In the genomic region with DNA sequence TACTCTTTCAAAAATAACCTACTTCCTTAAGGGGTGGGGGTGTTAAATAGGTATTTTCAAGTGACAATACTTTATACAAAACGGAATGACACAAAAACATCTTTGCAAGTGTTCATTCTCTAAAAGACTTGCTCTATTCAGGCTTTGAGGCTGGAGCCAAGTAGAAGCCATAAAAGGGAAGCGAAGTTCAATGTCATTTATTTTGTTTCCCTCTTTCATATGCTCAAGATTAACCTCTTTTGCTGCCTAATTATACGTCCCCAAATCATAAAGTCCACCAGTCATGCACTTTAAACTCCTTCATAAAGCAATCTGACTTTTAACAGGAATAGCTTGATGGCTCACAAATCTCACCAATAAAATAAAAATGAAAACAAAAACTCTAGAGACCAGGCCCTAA, we compare ENCODE assay signal across 9 mouse cellular contexts. TPM values are rescaled to one million over a fixed set of nuclear protein-coding genes. Genes with fewer than 3 reads are reported as not detected.
DNase-seq lines count a peak whose midpoint lies in the region; ATAC-seq and TF ChIP-seq lines count a peak whose summit lies in the region.
"Had no signal": no experiment of that assay in that cellular context is flagged by ENCODE, and none has a peak within 500 bp of the region (broad histone marks: within the 10 kb centered on the region; RNA-seq: fewer than 3 reads in every experiment).

No protein-coding gene starts in this region.

- no peak for TF ChIP-seq CTCF in heart, adult 2 months (IDR thresholded peaks at IDR 0.05)
- TF ChIP-seq CTCF in cerebellum, adult 2 months (IDR thresholded peaks at IDR 0.05; ENCODE audit: borderline replicate concordance, insufficient read depth, low read depth, low read length) = no peak

- peak overlapping the region; percentile 84 for H3K4me3 ChIP-seq in heart, adult 2 months
- peak overlapping the region; percentile 74 for H3K4me3 ChIP-seq in forebrain, embryonic 15.5 days
- H3K4me3 ChIP-seq in liver, embryonic 15.5 days (replicated peaks) = peak overlapping the region; percentile 91
- H3K4me3 ChIP-seq in cerebellum, adult 2 months (replicated peaks; ENCODE audit: insufficient read depth, low read depth, low read length) = no peak overlapping the region

- peak overlapping the region; percentile 93 for H3K27ac ChIP-seq in heart, adult 2 months
- H3K27ac ChIP-seq in forebrain, embryonic 15.5 days (replicated peaks) = no peak overlapping the region
- H3K27ac ChIP-seq in liver, embryonic 15.5 days (replicated peaks) = peak overlapping the region; percentile 95; the same call in 1 of the 2 replicates
- H3K27ac ChIP-seq in cerebellum, adult 2 months (ENCODE audit: insufficient read depth, low read length) = no peak overlapping the region

- WGBS in heart, adult 2 months = 2% methylated on average over 3 of the region's 3 CpGs
- WGBS in forebrain, embryonic 15.5 days = 4% methylated on average over 3 of the region's 3 CpGs
- WGBS in liver, embryonic 15.5 days (ENCODE audit: insufficient replicate concordance) = 30% methylated on average over 3 of the region's 3 CpGs
- 76% methylated on average over 3 of the region's 3 CpGs for WGBS in cerebellum, adult 2 months

- no peak for TF ChIP-seq EP300 in heart, adult 2 months (IDR thresholded peaks at IDR 0.05; ENCODE audit: insufficient read depth, low read depth, low read length)

- peaks cover 8% of the 10 kb centered on the region for H3K4me1 ChIP-seq in heart, adult 2 months (ENCODE audit: control insufficient read depth, insufficient read depth, low read length)
- peaks cover 44% of the 10 kb centered on the region for H3K4me1 ChIP-seq in forebrain, embryonic 15.5 days
- H3K4me1 ChIP-seq in liver, embryonic 15.5 days (replicated peaks) = peaks cover 22% of the 10 kb centered on the region
- no peaks in the 10 kb centered on the region for H3K4me1 ChIP-seq in cerebellum, adult 2 months (ENCODE audit: control insufficient read depth, insufficient read depth, low read length)

- H3K27me3 ChIP-seq in heart, adult 2 months (ENCODE audit: control insufficient read depth, insufficient read depth, low read length) = no peaks in the 10 kb centered on the region
- no peaks in the 10 kb centered on the region for H3K27me3 ChIP-seq in forebrain, embryonic 15.5 days
- peaks cover 29% of the 10 kb centered on the region for H3K27me3 ChIP-seq in liver, embryonic 15.5 days
- H3K27me3 ChIP-seq in cerebellum, adult 2 months (ENCODE audit: control insufficient read depth, insufficient read depth, low read length) = peaks cover 9% of the 10 kb centered on the region; the same call in 1 of the 2 replicates

- no peaks in the 10 kb centered on the region for H3K9me3 ChIP-seq in forebrain, embryonic 15.5 days
- H3K9me3 ChIP-seq in liver, embryonic 15.5 days (replicated peaks) = no peaks in the 10 kb centered on the region

- DNase-seq in heart, adult 2 months = no peak
- no peak for DNase-seq in heart, postnatal 25 days (ENCODE audit: low spot score)
- peak; percentile 45 for DNase-seq in A20 (ENCODE audit: low read depth, low spot score)
- no peak for DNase-seq in left cerebral cortex, adult 9 months (ENCODE audit: low spot score in 2 of 2)
- no peak for DNase-seq in gastrocnemius, postnatal 25 days
- DNase-seq in cerebellum, adult 2 months = no peak
- DNase-seq: right cerebral cortex, postnatal 14 days had no signal

- peak overlapping the region; percentile 68 for H3K4me2 ChIP-seq in forebrain, embryonic 15.5 days (replicated peaks)
- H3K4me2 ChIP-seq in liver, embryonic 15.5 days = peak overlapping the region; percentile 94

- peaks cover 5% of the 10 kb centered on the region for H3K79me2 ChIP-seq in heart, adult 2 months (replicated peaks; ENCODE audit: control insufficient read depth, insufficient read depth, low read length)

- ATAC-seq in forebrain, embryonic 15.5 days (replicated peaks) = no peak
- ATAC-seq in liver, embryonic 15.5 days (ENCODE audit: insufficient read depth) = no peak

- peaks cover 16% of the 10 kb centered on the region for H3K36me3 ChIP-seq in heart, adult 2 months (ENCODE audit: control insufficient read depth, insufficient read depth, low read length)
- no peaks in the 10 kb centered on the region for H3K36me3 ChIP-seq in forebrain, embryonic 15.5 days
- H3K36me3 ChIP-seq in liver, embryonic 15.5 days (replicated peaks) = no peaks in the 10 kb centered on the region

- TF ChIP-seq POLR2A in heart, adult 2 months (IDR thresholded peaks at IDR 0.05; ENCODE audit: insufficient read depth, low read depth, low read length) = no peak
- no peak for TF ChIP-seq POLR2A in cerebellum, adult 2 months (IDR thresholded peaks at IDR 0.05; ENCODE audit: borderline replicate concordance, insufficient read depth, low read length)

- no peak overlapping the region; the same call in 1 of the 2 replicates for H3K9ac ChIP-seq in heart, adult 2 months (ENCODE audit: low read depth, low read length)
- peak overlapping the region; percentile 91 for H3K9ac ChIP-seq in forebrain, embryonic 15.5 days (replicated peaks)
- peak overlapping the region; percentile 91; the same call in 1 of the 2 replicates for H3K9ac ChIP-seq in liver, embryonic 15.5 days

- intact Hi-C loops in heart, adult 2 months (cut with DNase I) = loop anchor here (2.0 to 5.0 kb wide), 2 partner anchors 46 to 144 kb away; partner anchors contain the start of gene Srek1
- intact Hi-C loops in heart, postnatal 25 days (cut with DNase I) = loop anchor here (5.0 kb wide), 1 partner anchor 46 kb away; no protein-coding TSS in a partner anchor

RNA-seq across cellular contexts. Expression of gene Erbin, which starts 1.9 kb away (rescaled TPM):
- total RNA-seq in heart, adult 2 months (2021) = 10 to 100 TPM; 44.0 to 47.5 TPM
- polyA plus RNA-seq in heart, adult 2 months (2012; rRNA removed) = 6.2 and 11.9 TPM in 2 replicates
- total RNA-seq in heart, postnatal 25 days (2021) = 10 to 100 TPM; 44.0 to 48.6 TPM
- polyA plus RNA-seq in forebrain, embryonic 15.5 days (2015; fragmentation: Nextera tagmentation; extraction: Ambion mirVana) = 9.8 and 10.9 TPM in 2 replicates
- 4.5 and 4.9 TPM in 2 replicates for polyA plus RNA-seq in liver, embryonic 15.5 days (2015; fragmentation: Nextera tagmentation; extraction: Ambion mirVana)
- 10 to 100 TPM; 30.4 to 34.3 TPM for total RNA-seq in gastrocnemius, postnatal 25 days (2021)
- 23.2 and 28.0 TPM in 2 replicates for polyA plus RNA-seq in cerebellum, adult 2 months (2012; rRNA removed)

Comparison
In these comparisons a context has a peak if more than half of its experiments do, and no peak if none do; other contexts are left out.
1. H3K27ac ChIP-seq: peak in heart, adult 2 months (single experiment) and liver, embryonic 15.5 days (single experiment); none in forebrain, embryonic 15.5 days (single experiment) and cerebellum, adult 2 months (single experiment).